Mouse (Mus musculus) lung, postnatal 0 days (tissue): ENCODE results near the gene Rbak. TPM values are rescaled to one million over a fixed set of nuclear protein-coding genes. Genes with fewer than 3 reads are reported as not detected.

Experiments
- ATAC-seq: fragments of 200-750 bp; cut with Nextera tagmentation; 2 replicates; pipeline ENCODE4 v1.8.0; 2017; ENCODE audit warnings: moderate library complexity
- DNase-seq: peaks from one replicate; pipeline ENCODE4 v3.0.0-alpha.2; 2016; ENCODE audit warnings: low spot score
- H3K27ac ChIP-seq: fragments of 300-500 bp; sonication (generic); 2 replicates; pipeline ENCODE4 v1.5.1; 2014; ENCODE audit warnings: antibody characterized with exemption, mild to moderate bottlenecking, low read length, mixed read lengths
- H3K27me3 ChIP-seq: fragments of 300-500 bp; sonication (generic); replicated peaks from 2 replicates; pipeline ENCODE4 v1.6.1; 2014; ENCODE audit warnings: low read length, mixed read lengths; ENCODE audit not compliant: insufficient read depth
- H3K36me3 ChIP-seq: fragments of 300-500 bp; sonication (generic); 2 replicates; pipeline ENCODE4 v1.6.1; 2014; ENCODE audit warnings: low read length, mixed read lengths; ENCODE audit not compliant: insufficient read depth
- H3K4me1 ChIP-seq: fragments of 300-500 bp; sonication (generic); 2 replicates; pipeline ENCODE4 v1.6.1; 2014; ENCODE audit warnings: antibody characterized with exemption, low read depth, low read length, mixed read lengths; ENCODE audit not compliant: insufficient read depth
- H3K4me2 ChIP-seq: fragments of 300-500 bp; sonication (generic); replicated peaks from 2 replicates; pipeline ENCODE4 v1.6.1; 2014; ENCODE audit warnings: low read depth, mild to moderate bottlenecking, low read length, moderate library complexity, mixed read lengths
- H3K4me3 ChIP-seq: fragments of 300-500 bp; sonication (generic); 2 replicates; pipeline ENCODE4 v1.5.1; 2014; ENCODE audit warnings: low read depth, low read length
- H3K9ac ChIP-seq: fragments of 300-500 bp; sonication (generic); replicated peaks from 2 replicates; pipeline ENCODE4 v1.6.1; 2014; ENCODE audit warnings: low read depth, mild to moderate bottlenecking
- H3K9me3 ChIP-seq: fragments of 300-500 bp; sonication (generic); 2 replicates; pipeline ENCODE4 v1.6.1; 2016; ENCODE audit warnings: low read length, mixed read lengths
- CTCF ChIP-seq: IDR thresholded peaks from 2 replicates; pipeline ENCODE4 v1.5.1; 2016; ENCODE audit warnings: antibody characterized with exemption, mild to moderate bottlenecking
- EP300 ChIP-seq: IDR thresholded peaks from 2 replicates; pipeline ENCODE4 v1.6.1; 2016; ENCODE audit warnings: antibody characterized with exemption, mild to moderate bottlenecking, control low read depth
- WGBS: fragments of 180-500 bp; shearing (Covaris S2); extraction: QIAGEN DNeasy Blood & Tissue Kit; methylation state at CpG from one replicate; pipeline ENCODE4 v1.1.7; 2014; 5-methylcytosine and 5-hydroxymethylcytosine counted together
- polyA plus RNA-seq: library from polyadenylated mRNA; unstranded; fragments of >200 nt; fragmentation: Nextera tagmentation; extraction: Ambion mirVana; gene quantifications from 2 replicates; pipeline ENCODE4 v1.2.1, GENCODE M21; 2015

The Rbak gene
- polyA plus RNA-seq, 1 experiment from 2014 or later = 9.1 TPM

DNA sequence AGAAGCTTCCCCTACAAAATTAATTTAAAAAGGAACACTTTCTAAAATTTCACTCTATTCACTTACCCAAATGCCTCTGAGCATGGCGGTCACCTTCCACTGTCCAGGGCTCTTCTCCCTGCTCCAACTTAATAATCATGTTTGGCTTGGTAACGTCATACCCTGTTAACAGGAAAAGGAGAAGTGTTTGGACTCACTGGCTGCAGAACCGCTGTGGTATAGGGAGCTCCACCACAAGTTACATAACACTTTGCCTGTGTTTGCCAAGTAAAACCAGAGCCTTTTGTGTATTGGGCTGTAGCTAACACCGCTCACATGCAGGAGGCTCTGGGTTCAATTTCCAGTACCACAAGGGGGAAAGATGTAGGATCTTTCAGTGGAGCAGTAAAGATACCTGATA is 4.6 kb downstream of the Rbak start:
- H3K9me3 ChIP-seq = no peaks in the 10 kb centered on the region
- peaks cover 50% of the 10 kb centered on the region; the same call in 1 of the 2 replicates for H3K36me3 ChIP-seq
- WGBS = 86% methylated on average over 4 of the region's 4 CpGs
- TF ChIP-seq EP300 (no peak), CTCF (no peak)
- no peak for ATAC-seq
- peaks cover 10% of the 10 kb centered on the region; the same call in 1 of the 2 replicates for H3K4me1 ChIP-seq
- no peaks in the 10 kb centered on the region for H3K27me3 ChIP-seq
- H3K27ac ChIP-seq = no peak overlapping the region
- no peak overlapping the region for H3K4me3 ChIP-seq
- no peak for DNase-seq
- H3K4me2 ChIP-seq = no peak overlapping the region
- no peak overlapping the region for H3K9ac ChIP-seq

DNA sequence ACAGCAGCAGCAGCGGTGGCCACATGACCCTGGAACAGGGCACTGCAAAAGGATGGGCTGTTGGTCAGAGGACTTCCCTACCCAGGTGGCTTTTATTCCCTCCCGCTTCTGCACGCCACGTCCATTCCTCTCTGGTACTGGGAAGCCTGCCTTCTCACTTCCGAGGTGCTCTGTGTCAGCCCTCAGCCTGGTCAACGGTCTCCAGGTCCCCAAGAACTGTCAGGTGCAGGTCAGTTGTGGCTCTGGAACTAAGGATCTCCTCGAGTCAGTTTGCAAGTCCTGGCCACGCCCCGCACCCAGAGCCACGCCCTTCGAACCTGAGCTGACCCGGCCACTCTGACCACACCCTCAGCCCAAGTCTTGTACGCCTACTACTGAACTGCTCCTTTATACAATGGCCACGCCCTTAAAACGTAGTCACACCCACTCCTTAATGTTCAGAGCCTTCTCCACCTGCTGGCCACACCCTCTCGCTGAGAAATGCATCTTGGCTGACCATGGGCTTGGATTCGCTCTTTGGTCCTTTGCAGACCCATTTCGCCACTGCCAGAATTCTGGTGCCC is 15.0 kb downstream of the Rbak start:
- Histone ChIP-seq H3K9ac (no peak overlapping the region), H3K27me3 (no peaks in the 10 kb centered on the region), H3K36me3 (no peaks in the 10 kb centered on the region), H3K9me3 (no peaks in the 10 kb centered on the region), H3K4me3 (no peak overlapping the region), H3K4me1 (no peaks in the 10 kb centered on the region), H3K27ac (no peak overlapping the region), H3K4me2 (peak overlapping the region; percentile 33; the same call in 1 of the 2 replicates)
- ATAC-seq = peak; percentile 92
- no peak for TF ChIP-seq EP300
- TF ChIP-seq CTCF = peak; percentile 19; the same call in 1 of the 2 replicates
- peak; percentile 89 for DNase-seq
- 12% methylated on average over 16 of the region's 18 CpGs for WGBS

DNA sequence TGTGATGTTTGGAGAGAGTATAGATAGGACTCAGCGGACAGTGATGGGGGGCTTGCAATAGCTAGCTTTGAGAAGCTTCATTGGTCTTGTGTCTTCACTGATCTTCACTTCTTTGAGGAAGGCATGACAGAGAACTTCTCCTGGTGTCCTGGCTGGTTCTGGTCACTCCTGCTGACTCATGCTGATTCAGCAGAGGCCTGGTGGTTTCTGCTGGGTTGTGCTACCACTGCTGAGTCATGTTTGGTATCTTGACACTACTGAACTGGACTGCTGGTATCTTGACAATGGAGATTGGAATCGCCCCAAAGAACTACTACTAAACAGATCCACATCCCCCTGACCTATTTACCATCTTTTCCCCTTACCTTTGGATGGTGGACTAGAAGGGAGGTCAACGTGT is 25.0 kb downstream of the Rbak start:
- Histone ChIP-seq H3K9ac (no peak overlapping the region), H3K36me3 (no peaks in the 10 kb centered on the region), H3K9me3 (no peaks in the 10 kb centered on the region), H3K4me2 (no peak overlapping the region), H3K4me1 (no peaks in the 10 kb centered on the region), H3K4me3 (no peak overlapping the region), H3K27me3 (peaks cover 10% of the 10 kb centered on the region; the same call in 1 of the 2 replicates), H3K27ac (no peak overlapping the region)
- TF ChIP-seq CTCF (no peak), EP300 (no peak)
- WGBS = 82% methylated on average over 3 of the region's 3 CpGs
- no peak for ATAC-seq
- DNase-seq = no peak

DNA sequence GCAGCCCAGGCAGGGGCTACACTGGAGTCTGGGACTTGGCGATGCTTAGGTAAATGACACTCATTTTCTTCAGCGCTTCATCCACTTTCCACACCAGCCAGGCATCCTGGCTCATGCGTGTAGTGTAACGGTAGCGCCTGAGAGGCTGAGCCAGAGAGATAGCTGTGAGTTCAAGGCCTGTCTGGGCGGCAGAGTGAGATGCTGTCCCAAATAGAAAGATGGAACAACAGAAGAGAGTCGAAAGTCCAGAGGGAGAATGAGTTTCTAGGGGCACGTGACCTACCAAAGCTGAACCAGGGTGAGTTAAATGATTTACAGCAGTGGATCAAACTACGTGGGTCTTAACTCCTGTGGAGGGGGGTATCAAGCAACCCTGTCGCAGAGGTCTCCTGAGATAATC is 26.8 kb downstream of the Rbak start:
- no peak for ATAC-seq

DNA sequence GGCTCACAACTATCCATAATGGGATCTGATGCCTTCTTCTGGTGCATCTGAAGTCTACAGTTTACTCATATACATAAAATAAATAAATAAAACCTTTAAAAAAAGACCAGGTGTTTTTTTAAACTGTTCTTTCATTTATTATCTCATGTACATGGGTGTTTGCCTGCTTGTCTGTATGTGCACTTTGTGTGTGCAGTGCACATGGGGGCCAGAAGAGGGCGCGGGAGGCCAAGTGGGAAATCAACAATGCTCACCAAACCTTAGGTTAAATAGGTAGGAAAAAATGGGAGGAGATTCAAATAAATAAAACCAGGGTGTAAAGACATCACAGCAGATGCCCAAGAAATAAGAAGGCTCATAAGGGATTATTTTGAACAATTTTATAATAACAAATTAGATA is 30.5 kb downstream of the Rbak start:
- 82% methylated on average over 2 of the region's 2 CpGs for WGBS
- Histone ChIP-seq H3K36me3 (no peaks in the 10 kb centered on the region), H3K27me3 (no peaks in the 10 kb centered on the region), H3K27ac (no peak overlapping the region), H3K4me2 (no peak overlapping the region), H3K9ac (no peak overlapping the region), H3K9me3 (no peaks in the 10 kb centered on the region), H3K4me3 (no peak overlapping the region), H3K4me1 (no peaks in the 10 kb centered on the region)
- ATAC-seq (no peak), DNase-seq (no peak)
- TF ChIP-seq EP300 (no peak), CTCF (no peak)

More for the DNA sequence above, 26.8 kb downstream of the Rbak start:
- Histone ChIP-seq H3K9me3 (no peaks in the 10 kb centered on the region), H3K27ac (no peak overlapping the region), H3K27me3 (peaks cover 10% of the 10 kb centered on the region; the same call in 1 of the 2 replicates), H3K9ac (no peak overlapping the region), H3K36me3 (no peaks in the 10 kb centered on the region), H3K4me1 (no peaks in the 10 kb centered on the region), H3K4me3 (no peak overlapping the region), H3K4me2 (no peak overlapping the region)
- no peak for DNase-seq
- WGBS = 80% methylated on average over 10 of the region's 10 CpGs
- TF ChIP-seq EP300 (no peak), CTCF (no peak)

DNA sequence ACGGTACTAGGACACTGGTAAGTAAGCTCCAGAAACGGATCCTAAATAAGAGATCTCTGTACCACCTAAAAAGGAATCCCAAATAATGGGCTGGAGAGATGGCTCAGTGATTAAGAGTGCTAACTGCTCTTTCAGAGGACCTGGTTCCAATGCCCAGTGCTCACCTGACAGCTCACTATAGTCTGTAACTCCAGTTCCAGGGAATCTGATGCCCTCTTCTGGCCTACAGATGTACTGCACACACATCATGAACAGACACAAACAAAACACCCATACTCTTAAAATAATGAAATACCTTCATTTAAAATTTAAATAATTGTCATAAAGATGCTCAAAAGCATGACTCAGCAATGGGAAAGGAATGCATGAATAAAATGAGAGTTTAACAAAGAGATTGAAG is 31.0 kb downstream of the Rbak start:
- TF ChIP-seq CTCF (no peak), EP300 (no peak)
- no peak overlapping the region for H3K9ac ChIP-seq
- no peak for DNase-seq
- H3K4me2 ChIP-seq = no peak overlapping the region
- no peaks in the 10 kb centered on the region for H3K36me3 ChIP-seq
- no peak for ATAC-seq
- H3K4me3 ChIP-seq = no peak overlapping the region
- H3K27ac ChIP-seq = no peak overlapping the region
- H3K27me3 ChIP-seq = no peaks in the 10 kb centered on the region
- H3K4me1 ChIP-seq = no peaks in the 10 kb centered on the region
- H3K9me3 ChIP-seq = no peaks in the 10 kb centered on the region
- 88% methylated on average over 2 of the region's 2 CpGs for WGBS

DNA sequence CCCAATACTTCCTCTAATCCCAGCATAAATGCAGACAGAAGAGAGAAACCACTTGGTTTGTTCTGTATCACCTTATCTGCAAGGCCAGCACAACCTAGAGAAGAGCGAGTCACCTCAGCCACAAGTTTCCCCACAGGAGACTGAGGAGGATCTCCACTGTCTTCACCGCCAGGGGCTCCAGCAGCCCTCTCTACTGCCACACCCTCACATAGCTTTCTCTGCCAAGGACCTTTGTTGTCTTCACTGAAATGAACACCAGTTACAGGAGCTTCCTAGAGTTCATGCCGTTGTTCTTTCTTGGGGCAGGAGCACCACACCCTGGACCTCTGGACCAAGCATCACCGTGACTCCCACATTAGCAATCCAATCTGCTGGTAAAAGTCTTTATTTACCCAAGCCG is 31.9 kb downstream of the Rbak start:
- no peak for DNase-seq
- TF ChIP-seq CTCF (no peak), EP300 (no peak)
- H3K4me2 ChIP-seq = no peak overlapping the region
- H3K36me3 ChIP-seq = no peaks in the 10 kb centered on the region
- H3K4me3 ChIP-seq = no peak overlapping the region
- H3K9me3 ChIP-seq = no peaks in the 10 kb centered on the region
- ATAC-seq = no peak
- no peak overlapping the region for H3K9ac ChIP-seq
- no peak overlapping the region for H3K27ac ChIP-seq
- no peaks in the 10 kb centered on the region for H3K4me1 ChIP-seq
- no peaks in the 10 kb centered on the region for H3K27me3 ChIP-seq
- WGBS = 81% methylated on average over 5 of the region's 5 CpGs
